ENCODE assay signal across 10 mouse cellular contexts in genomic region chr19:8965075-8965474, GRCm38 (mm10). TPM values are rescaled to one million over a fixed set of nuclear protein-coding genes. Genes with fewer than 3 reads are reported as not detected.
DNase-seq lines count a peak whose midpoint lies in the region; ATAC-seq and TF ChIP-seq lines count a peak whose summit lies in the region.
"Had no signal": no experiment of that assay in that cellular context is flagged by ENCODE, and none has a peak within 500 bp of the region (broad histone marks: within the 10 kb centered on the region; RNA-seq: fewer than 3 reads in every experiment).

No protein-coding gene starts in this region.

- no peak overlapping the region for H3K4me3 ChIP-seq in gastrocnemius, adult 2 months
- H3K4me3 ChIP-seq in liver, embryonic 12.5 days, result no peak overlapping the region
- peak overlapping the region; percentile 91 for H3K4me3 ChIP-seq in embryonic facial prominence, embryonic 10.5 days
- H3K4me3 ChIP-seq in intestine, postnatal 0 days (ENCODE audit: low read depth, low read length), result no peak overlapping the region

- TF ChIP-seq CTCF in gastrocnemius, adult 2 months (IDR thresholded peaks at IDR 0.05), result no peak
- TF ChIP-seq CTCF in intestine, postnatal 0 days (IDR thresholded peaks at IDR 0.05; ENCODE audit: low read depth), result no peak

- ATAC-seq in liver, embryonic 12.5 days, result no peak
- no peak for ATAC-seq in intestine, postnatal 0 days
- ATAC-seq: midbrain, embryonic 16.5 days; Patski had no signal

- no peaks in the 10 kb centered on the region for H3K9me3 ChIP-seq in liver, embryonic 12.5 days (replicated peaks)
- no peaks in the 10 kb centered on the region for H3K9me3 ChIP-seq in embryonic facial prominence, embryonic 10.5 days
- H3K9me3 ChIP-seq in intestine, postnatal 0 days (ENCODE audit: control insufficient read depth), result no peaks in the 10 kb centered on the region

- intact Hi-C loops in gastrocnemius, adult 2 months (cut with DNase I), result no loop called here
- intact Hi-C loops in gastrocnemius, postnatal 14 days (cut with DNase I; ENCODE audit: low total_unique reads), result no loop called here

- no peaks in the 10 kb centered on the region for H3K27me3 ChIP-seq in liver, embryonic 12.5 days (replicated peaks)
- H3K27me3 ChIP-seq in embryonic facial prominence, embryonic 10.5 days (replicated peaks; ENCODE audit: low read depth, poor library complexity, severe bottlenecking), result no peaks in the 10 kb centered on the region
- no peaks in the 10 kb centered on the region for H3K27me3 ChIP-seq in intestine, postnatal 0 days (replicated peaks; ENCODE audit: control insufficient read depth, insufficient read depth, low read length)
- H3K27me3 ChIP-seq: Patski had no signal

- H3K27ac ChIP-seq in gastrocnemius, adult 2 months, result peak overlapping the region; percentile 98
- H3K27ac ChIP-seq in liver, embryonic 12.5 days, result 0 out of 2 replicates have a peak overlapping the region, but pooled peaks have one; percentile 86
- peak overlapping the region; percentile 88; the same call in 1 of the 2 replicates for H3K27ac ChIP-seq in embryonic facial prominence, embryonic 10.5 days (replicated peaks)
- peak overlapping the region; percentile 88; the same call in 1 of the 2 replicates for H3K27ac ChIP-seq in intestine, postnatal 0 days (ENCODE audit: low read depth, low read length)

- no peak overlapping the region for H3K4me2 ChIP-seq in liver, embryonic 12.5 days
- H3K4me2 ChIP-seq in intestine, postnatal 0 days (replicated peaks; ENCODE audit: low read depth), result no peak overlapping the region

- no peak overlapping the region; the same call in 1 of the 2 replicates for H3K9ac ChIP-seq in liver, embryonic 12.5 days
- H3K9ac ChIP-seq in intestine, postnatal 0 days (ENCODE audit: low read depth, low read length), result no peak overlapping the region

- peak; percentile 26 for DNase-seq in gastrocnemius, adult 2 months
- no peak for DNase-seq in gastrocnemius, postnatal 14 days
- DNase-seq in liver, result no peak
- DNase-seq in embryonic facial prominence, embryonic 10.5 days (ENCODE audit: low spot score), result no peak
- DNase-seq in embryo, embryonic 10 days (ENCODE audit: low spot score), result no peak
- no peak for DNase-seq in adrenal gland, adult 2 months

- peaks cover 80% of the 10 kb centered on the region for H3K36me3 ChIP-seq in liver, embryonic 12.5 days
- H3K36me3 ChIP-seq in embryonic facial prominence, embryonic 10.5 days (replicated peaks), result peaks cover 79% of the 10 kb centered on the region
- H3K36me3 ChIP-seq in intestine, postnatal 0 days (ENCODE audit: control insufficient read depth, insufficient read depth), result peaks cover 59% of the 10 kb centered on the region

- 88% methylated on average over 11 of the region's 11 CpGs for WGBS in liver, embryonic 12.5 days (ENCODE audit: insufficient replicate concordance)
- 89% methylated on average over 11 of the region's 11 CpGs for WGBS in embryonic facial prominence, embryonic 10.5 days
- WGBS in intestine, postnatal 0 days, result 87% methylated on average over 11 of the region's 11 CpGs

- peaks cover 38% of the 10 kb centered on the region for H3K4me1 ChIP-seq in liver, embryonic 12.5 days
- peaks cover 24% of the 10 kb centered on the region for H3K4me1 ChIP-seq in embryonic facial prominence, embryonic 10.5 days
- 0 out of 2 replicates have a peak, but pooled peaks cover 5% of the 10 kb centered on the region for H3K4me1 ChIP-seq in intestine, postnatal 0 days (replicated peaks; ENCODE audit: control insufficient read depth, insufficient read depth, low read length)

RNA-seq across cellular contexts. Expression of gene Eef1g, which starts 1.8 kb away (rescaled TPM):
- total RNA-seq in gastrocnemius, adult 2 months (2021), result 100 to 1,000 TPM; 423 to 463 TPM
- 100 to 1,000 TPM; 500 to 587 TPM for total RNA-seq in gastrocnemius, postnatal 14 days (2021)
- polyA plus RNA-seq in liver, embryonic 12.5 days (2016; fragmentation: Nextera tagmentation; extraction: Ambion mirVana), result 358 and 366 TPM in 2 replicates
- polyA plus RNA-seq in embryonic facial prominence, embryonic 10.5 days (2016; fragmentation: Nextera tagmentation; extraction: Ambion mirVana), result 550 and 554 TPM in 2 replicates
- polyA plus RNA-seq in intestine, postnatal 0 days (2015; fragmentation: Nextera tagmentation; extraction: Ambion mirVana), result 164 and 168 TPM in 2 replicates
- total RNA-seq in adrenal gland, adult 2 months (2021), result 100 to 1,000 TPM; 331 to 355 TPM
- polyA plus RNA-seq in adrenal gland, adult 2 months (2012; rRNA removed), result 63.8 and 90.8 TPM in 2 replicates

RNA-seq across cellular contexts. Expression of gene Tut1, which starts 11.4 kb away (rescaled TPM):
- 10 to 100 TPM in 1 of 2 experiments, 1 to 10 TPM in 1; 7.9 to 10.4 TPM for total RNA-seq in gastrocnemius, adult 2 months (2021)
- total RNA-seq in gastrocnemius, postnatal 14 days (2021), result 1 to 10 TPM; 8.2 to 8.4 TPM
- polyA plus RNA-seq in liver, embryonic 12.5 days (2016; fragmentation: Nextera tagmentation; extraction: Ambion mirVana), result 26.0 and 27.7 TPM in 2 replicates
- polyA plus RNA-seq in embryonic facial prominence, embryonic 10.5 days (2016; fragmentation: Nextera tagmentation; extraction: Ambion mirVana), result 45.2 and 47.8 TPM in 2 replicates
- polyA plus RNA-seq in intestine, postnatal 0 days (2015; fragmentation: Nextera tagmentation; extraction: Ambion mirVana), result 10.7 and 11.1 TPM in 2 replicates
- total RNA-seq in adrenal gland, adult 2 months (2021), result 10 to 100 TPM; 19.6 to 23.9 TPM
- polyA plus RNA-seq in adrenal gland, adult 2 months (2012; rRNA removed), result 16.3 and 22.4 TPM in 2 replicates

RNA-seq across cellular contexts. Expression of gene Mta2, which starts 23.4 kb away (rescaled TPM):
- 10 to 100 TPM; 23.5 to 27.2 TPM for total RNA-seq in gastrocnemius, adult 2 months (2021)
- total RNA-seq in gastrocnemius, postnatal 14 days (2021), result 10 to 100 TPM; 27.4 to 27.9 TPM
- 138 and 140 TPM in 2 replicates for polyA plus RNA-seq in liver, embryonic 12.5 days (2016; fragmentation: Nextera tagmentation; extraction: Ambion mirVana)
- polyA plus RNA-seq in embryonic facial prominence, embryonic 10.5 days (2016; fragmentation: Nextera tagmentation; extraction: Ambion mirVana), result 212 and 216 TPM in 2 replicates
- polyA plus RNA-seq in intestine, postnatal 0 days (2015; fragmentation: Nextera tagmentation; extraction: Ambion mirVana), result 53.1 and 54.1 TPM in 2 replicates
- total RNA-seq in adrenal gland, adult 2 months (2021), result 10 to 100 TPM; 81.8 to 86.1 TPM
- polyA plus RNA-seq in adrenal gland, adult 2 months (2012; rRNA removed), result 15.9 and 20.6 TPM in 2 replicates

RNA-seq across cellular contexts. Expression of gene Ahnak, which starts 24.0 kb away (rescaled TPM):
- total RNA-seq in gastrocnemius, adult 2 months (2021), result 100 to 1,000 TPM; 212 to 217 TPM
- 100 to 1,000 TPM; 194 to 197 TPM for total RNA-seq in gastrocnemius, postnatal 14 days (2021)
- polyA plus RNA-seq in liver, embryonic 12.5 days (2016; fragmentation: Nextera tagmentation; extraction: Ambion mirVana), result 1.8 and 2.0 TPM in 2 replicates
- polyA plus RNA-seq in embryonic facial prominence, embryonic 10.5 days (2016; fragmentation: Nextera tagmentation; extraction: Ambion mirVana), result 9.3 and 10.0 TPM in 2 replicates
- polyA plus RNA-seq in intestine, postnatal 0 days (2015; fragmentation: Nextera tagmentation; extraction: Ambion mirVana), result 26.2 and 30.1 TPM in 2 replicates
- 100 to 1,000 TPM in 1 of 2 experiments, 10 to 100 TPM in 1; 91.1 to 152 TPM for total RNA-seq in adrenal gland, adult 2 months (2021)
- 5.4 and 7.4 TPM in 2 replicates for polyA plus RNA-seq in adrenal gland, adult 2 months (2012; rRNA removed)

RNA-seq across cellular contexts. Expression of gene Eml3, which starts 35.7 kb away (rescaled TPM):
- 1 to 10 TPM; 3.4 to 6.2 TPM for total RNA-seq in gastrocnemius, adult 2 months (2021)
- total RNA-seq in gastrocnemius, postnatal 14 days (2021), result 1 to 10 TPM; 8.6 to 8.9 TPM
- polyA plus RNA-seq in liver, embryonic 12.5 days (2016; fragmentation: Nextera tagmentation; extraction: Ambion mirVana), result 21.3 and 23.0 TPM in 2 replicates
- 28.9 and 30.1 TPM in 2 replicates for polyA plus RNA-seq in embryonic facial prominence, embryonic 10.5 days (2016; fragmentation: Nextera tagmentation; extraction: Ambion mirVana)
- polyA plus RNA-seq in intestine, postnatal 0 days (2015; fragmentation: Nextera tagmentation; extraction: Ambion mirVana), result 12.0 and 13.6 TPM in 2 replicates
- 10 to 100 TPM; 39.7 to 51.0 TPM for total RNA-seq in adrenal gland, adult 2 months (2021)
- polyA plus RNA-seq in adrenal gland, adult 2 months (2012; rRNA removed), result 70.6 and 80.7 TPM in 2 replicates
